Mouse (Mus musculus) stomach, postnatal 0 days (tissue): ENCODE measurements around the gene Fignl2.

Experiments
- CTCF ChIP-seq: IDR thresholded peaks from 2 replicates; pipeline ENCODE4 v1.5.1; 2016; ENCODE audit warnings: antibody characterized with exemption, low read depth, mild to moderate bottlenecking, moderate library complexity
- EP300 ChIP-seq: optimal IDR thresholded peaks from 2 replicates; pipeline ENCODE3; 2016; ENCODE audit warnings: antibody characterized with exemption

DNA sequence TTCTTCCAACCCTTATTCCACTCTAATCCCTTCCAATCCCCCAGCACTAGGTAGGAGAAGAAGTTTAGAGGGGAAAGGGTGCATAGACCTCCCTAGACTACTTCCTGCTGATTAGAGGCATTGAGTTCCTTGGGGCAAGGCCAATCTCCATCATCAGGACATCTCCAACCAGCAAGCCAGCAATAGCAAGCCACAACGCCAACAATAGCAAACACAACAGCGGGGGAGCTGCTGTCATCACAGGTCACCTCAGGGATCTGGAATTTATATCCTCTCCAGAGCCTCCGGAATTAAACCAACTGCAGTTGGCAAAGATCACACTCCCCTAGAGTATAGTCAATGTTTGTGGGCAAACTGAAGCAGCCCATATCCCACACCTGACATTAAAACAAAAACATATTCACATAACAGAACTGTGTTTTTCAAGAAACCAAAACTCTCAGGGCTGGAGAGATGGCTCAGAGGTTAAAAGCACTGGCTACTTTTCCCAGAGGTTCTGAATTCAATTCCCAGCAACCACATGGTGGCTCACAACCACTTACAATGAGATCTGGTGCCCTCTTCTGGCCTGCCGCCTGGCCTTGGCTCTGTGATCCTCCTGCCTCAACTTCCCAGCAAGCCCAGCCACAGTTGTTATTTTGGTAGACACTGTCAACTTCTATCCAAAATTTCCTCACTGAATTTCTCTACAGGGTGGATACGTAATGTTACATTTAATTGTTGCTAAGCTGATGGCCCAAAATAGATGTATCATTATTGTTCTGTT lies 29.7 kb upstream of the Fignl2 start:
- TF ChIP-seq CTCF (no peak), EP300 (no peak)
